Mouse (Mus musculus) liver, embryonic 14.5 days (tissue): ENCODE data around the gene Golph3l. TPM values are rescaled to one million over a fixed set of nuclear protein-coding genes. Genes with fewer than 3 reads are reported as not detected.

ENCODE experiments used
- ATAC-seq: fragments of 200-750 bp; cut with Nextera tagmentation; 2 replicates; pipeline ENCODE4 v1.8.0; 2017; ENCODE audit warnings: moderate number of reproducible peaks, mild to moderate bottlenecking, moderate library complexity; ENCODE audit not compliant: insufficient read depth
- DNase-seq, 3 experiments: peaks; one replicate each; pipeline ENCODE4 v3.0.0-alpha.2; 2012 to 2013; ENCODE audit warnings: low read depth in 3 of 3, low spot score in 3 of 3
- H3K27ac ChIP-seq: fragments of 300-500 bp; sonication (generic); 2 replicates; pipeline ENCODE4 v1.5.1; 2014; ENCODE audit warnings: moderate library complexity, mild to moderate bottlenecking, control low read depth, inconsistent platforms
- H3K27me3 ChIP-seq: fragments of 300-500 bp; sonication (generic); 2 replicates; pipeline ENCODE4 v1.6.1; 2014; ENCODE audit warnings: mild to moderate bottlenecking, low read length, moderate library complexity; ENCODE audit not compliant: control insufficient read depth, insufficient read depth
- H3K36me3 ChIP-seq: fragments of 300-500 bp; sonication (generic); replicated peaks from 2 replicates; pipeline ENCODE4 v1.6.1; 2014; ENCODE audit warnings: low read depth; ENCODE audit not compliant: control insufficient read depth, insufficient read depth
- H3K4me1 ChIP-seq, 2 experiments: fragments of 200-500 bp in 1 of 2; fragments of 300-500 bp in 1 of 2; sonication (generic) in 1 of 2; replicated peaks; 2 replicates each; pipeline ENCODE4 v1.6.1; 2012 to 2014; ENCODE audit warnings: antibody characterized with exemption in 1 of 2, inconsistent platforms in 1 of 2, low read length in 1 of 2; ENCODE audit not compliant: control insufficient read depth in 2 of 2, insufficient read depth in 2 of 2
- H3K4me2 ChIP-seq: fragments of 300-500 bp; sonication (generic); 2 replicates; pipeline ENCODE4 v1.6.1; 2014; ENCODE audit warnings: low read depth, mild to moderate bottlenecking, control low read depth, moderate library complexity
- H3K4me3 ChIP-seq, 2 experiments: fragments of 200-500 bp in 1 of 2; fragments of 300-500 bp in 1 of 2; sonication (generic) in 1 of 2; 2 replicates each; pipeline ENCODE4 v1.5.1; 2012 to 2014; ENCODE audit warnings: low read depth in 2 of 2, low read length in 2 of 2, mild to moderate bottlenecking in 2 of 2, control low read depth in 1 of 2, inconsistent platforms in 1 of 2, moderate library complexity in 1 of 2; ENCODE audit not compliant: insufficient read depth in 1 of 2
- H3K9ac ChIP-seq: fragments of 300-500 bp; sonication (generic); replicated peaks from 2 replicates; pipeline ENCODE4 v1.6.1; 2014; ENCODE audit warnings: mild to moderate bottlenecking, control low read depth, moderate library complexity
- H3K9me3 ChIP-seq: fragments of 300-500 bp; sonication (generic); 2 replicates; pipeline ENCODE4 v1.6.1; 2016; ENCODE audit warnings: low read length, mixed read lengths; ENCODE audit not compliant: control insufficient read depth
- CTCF ChIP-seq: IDR thresholded peaks from 2 replicates; pipeline ENCODE4 v1.5.1; 2016; ENCODE audit warnings: antibody characterized with exemption, low read depth, control low read depth
- EP300 ChIP-seq: IDR thresholded peaks from 2 replicates; pipeline ENCODE4 v1.6.1; 2016; ENCODE audit warnings: antibody characterized with exemption, low read depth
- WGBS: fragments of 180-500 bp; shearing (Covaris S2); extraction: QIAGEN DNeasy Blood & Tissue Kit; methylation state at CpG from one replicate; pipeline ENCODE4 v1.1.7; 2014; ENCODE audit not compliant: insufficient replicate concordance; 5-methylcytosine and 5-hydroxymethylcytosine counted together
- polyA plus RNA-seq, 2 experiments: library from polyadenylated mRNA; depleted of rRNA in 1 of 2; stranded (reverse) in 1 of 2; unstranded in 1 of 2; fragments of >200 nt; fragmentation: Nextera tagmentation in 1 of 2; extraction: Ambion mirVana in 1 of 2; gene quantifications; 2 replicates each; pipeline versions ENCODE4 v1.2.1 to v1.2.3; 2012 to 2014

Gene Golph3l
- polyA plus RNA-seq, 2 experiments = 17.1 to 32.6 TPM

GRCm38 (mm10) chr3:95639694-95640093, 51.0 kb downstream of the Golph3l start:
- peaks cover 18% of the 10 kb centered on the region for H3K36me3 ChIP-seq

GRCm38 (mm10) chr3:95643097-95643496, 54.4 kb downstream of the Golph3l start:
- H3K9ac ChIP-seq = 0 out of 2 replicates have a peak overlapping the region, but pooled peaks have one; percentile 31
- no peaks in the 10 kb centered on the region for H3K27me3 ChIP-seq
- WGBS = 35% methylated on average over 7 of the region's 7 CpGs
- DNase-seq (peak in 1 of 3 experiments; percentile 38), ATAC-seq (peak; percentile 75; the same call in 1 of the 2 replicates)
- TF ChIP-seq EP300 = peak; percentile 85
- no peak for TF ChIP-seq CTCF
- no peaks in the 10 kb centered on the region for H3K9me3 ChIP-seq
- H3K27ac ChIP-seq = peak overlapping the region; percentile 54
- H3K36me3 ChIP-seq = no peaks in the 10 kb centered on the region; the same call in 1 of the 2 replicates
- H3K4me3 ChIP-seq = no peak overlapping the region
- H3K4me2 ChIP-seq = no peak overlapping the region
- H3K4me1 ChIP-seq = peaks cover 30 to 37% of the 10 kb centered on the region in 2 experiments

More at GRCm38 (mm10) chr3:95639694-95640093, 51.0 kb downstream of the Golph3l start:
- no peaks in the 10 kb centered on the region for H3K27me3 ChIP-seq
- ATAC-seq = no peak
- H3K27ac ChIP-seq = no peak overlapping the region
- H3K9me3 ChIP-seq = no peaks in the 10 kb centered on the region
- H3K4me2 ChIP-seq = no peak overlapping the region
- no peak for DNase-seq
- H3K9ac ChIP-seq = no peak overlapping the region
- H3K4me1 ChIP-seq = peaks cover 23 to 27% of the 10 kb centered on the region in 2 experiments
- 65% methylated on average over 1 of the region's 1 CpGs for WGBS
- H3K4me3 ChIP-seq = no peak overlapping the region
- TF ChIP-seq CTCF (peak; percentile 44), EP300 (no peak)

GRCm38 (mm10) chr3:95645313-95646235, 56.8 kb downstream of the Golph3l start:
- Histone ChIP-seq H3K9me3 (no peaks in the 10 kb centered on the region), H3K27ac (peak overlapping the region; percentile 25; the same call in 1 of the 2 replicates), H3K4me1 (peaks cover 26 to 28% of the 10 kb centered on the region in 2 experiments), H3K36me3 (no peaks in the 10 kb centered on the region), H3K9ac (no peak overlapping the region), H3K4me3 (no peak overlapping the region), H3K27me3 (no peaks in the 10 kb centered on the region), H3K4me2 (peak overlapping the region; percentile 15; the same call in 1 of the 2 replicates)
- ATAC-seq = peak; percentile 55
- DNase-seq = peak in 2 of 3 experiments; percentile 47 to 49
- WGBS = 34% methylated on average over 10 of the region's 10 CpGs
- no peak for TF ChIP-seq EP300
- no peak for TF ChIP-seq CTCF

- DNase-seq (no peak), ATAC-seq (no peak)
- H3K9ac ChIP-seq = no peak overlapping the region
- no peaks in the 10 kb centered on the region for H3K9me3 ChIP-seq
- TF ChIP-seq CTCF (no peak), EP300 (no peak)
- WGBS = 75% methylated on average over 5 of the region's 5 CpGs
- no peak overlapping the region for H3K4me3 ChIP-seq
- no peak overlapping the region for H3K4me2 ChIP-seq
- no peaks in the 10 kb centered on the region for H3K36me3 ChIP-seq
- H3K27ac ChIP-seq = no peak overlapping the region
- no peaks in the 10 kb centered on the region for H3K27me3 ChIP-seq
- H3K4me1 ChIP-seq = peaks cover 22 to 26% of the 10 kb centered on the region in 2 experiments
Observed at GRCm38 (mm10) chr3:95648016-95648415, 59.3 kb downstream of the Golph3l start.
